Mouse (Mus musculus) embryonic facial prominence, embryonic 14.5 days (tissue): ENCODE measurements around the gene Tctn1. TPM values are rescaled to one million over a fixed set of nuclear protein-coding genes. Genes with fewer than 3 reads are reported as not detected.

Experiments
- ATAC-seq: fragments of 200-750 bp; cut with Nextera tagmentation; 2 replicates; pipeline ENCODE4 v1.8.0; 2017; ENCODE audit warnings: low read depth, moderate number of reproducible peaks, moderate TSS enrichment
- DNase-seq: peaks from one replicate; pipeline ENCODE4 v3.0.0-alpha.2; 2015; ENCODE audit warnings: low spot score
- H3K27ac ChIP-seq: fragments of 300-500 bp; sonication (generic); replicated peaks from 2 replicates; pipeline ENCODE4 v1.5.1; 2014; ENCODE audit warnings: low read depth, mild to moderate bottlenecking, low read length, moderate library complexity
- H3K27me3 ChIP-seq: fragments of 300-500 bp; sonication (generic); replicated peaks from 2 replicates; pipeline ENCODE4 v1.6.1; 2014; ENCODE audit warnings: low read length; ENCODE audit not compliant: control insufficient read depth, insufficient read depth
- H3K36me3 ChIP-seq: fragments of 300-500 bp; sonication (generic); 2 replicates; pipeline ENCODE4 v1.6.1; 2014; ENCODE audit warnings: low read length, mixed read lengths; ENCODE audit not compliant: control insufficient read depth, insufficient read depth
- H3K4me1 ChIP-seq: fragments of 300-500 bp; sonication (generic); 2 replicates; pipeline ENCODE4 v1.6.1; 2014; ENCODE audit warnings: antibody characterized with exemption, low read length; ENCODE audit not compliant: control insufficient read depth, insufficient read depth
- H3K4me2 ChIP-seq: fragments of 300-500 bp; sonication (generic); 2 replicates; pipeline ENCODE4 v1.6.1; 2014; ENCODE audit warnings: low read depth, mild to moderate bottlenecking, low read length, moderate library complexity, mixed read lengths
- H3K4me3 ChIP-seq: fragments of 300-500 bp; sonication (generic); 2 replicates; pipeline ENCODE4 v1.5.1; 2014; ENCODE audit warnings: low read depth, mild to moderate bottlenecking, low read length
- H3K9ac ChIP-seq: fragments of 300-500 bp; sonication (generic); 2 replicates; pipeline ENCODE4 v1.6.1; 2014; ENCODE audit warnings: low read depth, mild to moderate bottlenecking, low read length, moderate library complexity, mixed read lengths
- H3K9me3 ChIP-seq: fragments of 300-500 bp; sonication (generic); 2 replicates; pipeline ENCODE4 v1.6.1; 2016; ENCODE audit warnings: low read length; ENCODE audit not compliant: control insufficient read depth
- WGBS: fragments of 180-500 bp; shearing (Covaris S2); extraction: QIAGEN DNeasy Blood & Tissue Kit; methylation state at CpG from one replicate; pipeline ENCODE4 v1.1.7; 2014; 5-methylcytosine and 5-hydroxymethylcytosine counted together
- polyA plus RNA-seq: library from polyadenylated mRNA; unstranded; fragments of >200 nt; fragmentation: Nextera tagmentation; extraction: Ambion mirVana; gene quantifications from 2 replicates; pipeline ENCODE4 v1.2.1, GENCODE M21; 2014

The Tctn1 gene
- polyA plus RNA-seq, 1 experiment from 2014 or later: 5.1 TPM

DNA sequence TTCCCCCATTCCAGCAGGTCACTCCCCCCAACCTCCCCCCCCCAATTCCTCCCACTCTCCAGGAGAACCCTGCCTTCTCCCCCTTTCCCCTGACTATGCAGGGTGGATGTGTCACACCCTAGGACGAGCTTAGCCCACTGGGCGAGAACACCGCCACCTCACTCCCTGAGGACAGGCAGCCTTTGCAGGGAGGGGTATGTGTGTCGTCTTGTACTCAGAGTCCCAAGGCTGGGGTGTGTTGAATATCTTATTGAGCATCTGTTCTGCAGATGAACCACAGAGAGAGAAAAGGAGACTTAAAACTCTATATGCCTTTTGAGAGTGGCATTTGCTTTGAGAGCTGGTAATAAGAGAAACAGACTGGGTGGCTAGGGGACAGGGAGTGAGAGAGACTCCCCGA, 27.1 kb downstream of the Tctn1 start:
- Histone ChIP-seq H3K27ac (peak overlapping the region; percentile 54; the same call in 1 of the 2 replicates), H3K4me3 (no peak overlapping the region), H3K9ac (no peak overlapping the region), H3K36me3 (peaks cover 19% of the 10 kb centered on the region), H3K27me3 (no peaks in the 10 kb centered on the region), H3K9me3 (no peaks in the 10 kb centered on the region), H3K4me2 (no peak overlapping the region), H3K4me1 (peaks cover 18% of the 10 kb centered on the region)
- ATAC-seq (no peak), DNase-seq (peak; percentile 17)
- 62% methylated on average over 5 of the region's 5 CpGs for WGBS

DNA sequence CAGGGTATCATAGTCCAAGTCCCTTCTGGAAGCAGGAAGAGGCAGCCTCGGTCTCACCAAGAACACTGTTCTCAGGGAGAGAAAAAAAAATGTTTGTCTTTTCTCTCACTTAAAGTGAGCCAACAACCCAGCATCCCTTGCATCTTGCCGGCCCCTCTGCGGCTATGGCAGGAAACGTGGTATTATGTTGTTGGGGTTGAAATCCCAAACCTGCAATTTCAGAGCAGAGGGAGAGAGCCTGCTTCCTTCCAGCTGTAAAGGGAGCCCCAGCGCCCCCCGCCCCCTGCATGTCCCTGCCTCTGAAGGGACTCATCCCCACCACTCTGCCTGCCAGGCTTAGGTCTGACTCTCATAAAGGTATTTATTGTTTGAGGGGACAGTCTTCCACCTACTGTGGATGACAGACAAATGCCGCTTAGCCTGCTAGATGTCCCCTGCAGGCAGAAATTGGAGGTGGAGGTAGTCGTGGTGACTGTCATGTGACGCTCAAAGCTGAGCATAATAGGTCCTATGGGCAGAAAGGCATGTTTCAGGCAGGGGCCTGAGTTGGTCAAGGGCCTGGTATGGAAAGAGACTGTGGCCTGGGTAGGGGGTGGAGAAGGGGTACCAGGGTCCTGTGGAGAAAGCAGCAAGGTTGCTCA, 28.9 kb downstream of the Tctn1 start:
- H3K27me3 ChIP-seq: no peaks in the 10 kb centered on the region
- H3K4me2 ChIP-seq: peak overlapping the region; percentile 31; the same call in 1 of the 2 replicates
- peak; percentile 82 for DNase-seq
- no peak overlapping the region for H3K4me3 ChIP-seq
- H3K27ac ChIP-seq: peak overlapping the region; percentile 68
- no peaks in the 10 kb centered on the region for H3K9me3 ChIP-seq
- peaks cover 18% of the 10 kb centered on the region for H3K4me1 ChIP-seq
- H3K36me3 ChIP-seq: peaks cover 6% of the 10 kb centered on the region; the same call in 1 of the 2 replicates
- ATAC-seq: peak; percentile 66
- H3K9ac ChIP-seq: peak overlapping the region; percentile 52
- WGBS: 29% methylated on average over 9 of the region's 9 CpGs

DNA sequence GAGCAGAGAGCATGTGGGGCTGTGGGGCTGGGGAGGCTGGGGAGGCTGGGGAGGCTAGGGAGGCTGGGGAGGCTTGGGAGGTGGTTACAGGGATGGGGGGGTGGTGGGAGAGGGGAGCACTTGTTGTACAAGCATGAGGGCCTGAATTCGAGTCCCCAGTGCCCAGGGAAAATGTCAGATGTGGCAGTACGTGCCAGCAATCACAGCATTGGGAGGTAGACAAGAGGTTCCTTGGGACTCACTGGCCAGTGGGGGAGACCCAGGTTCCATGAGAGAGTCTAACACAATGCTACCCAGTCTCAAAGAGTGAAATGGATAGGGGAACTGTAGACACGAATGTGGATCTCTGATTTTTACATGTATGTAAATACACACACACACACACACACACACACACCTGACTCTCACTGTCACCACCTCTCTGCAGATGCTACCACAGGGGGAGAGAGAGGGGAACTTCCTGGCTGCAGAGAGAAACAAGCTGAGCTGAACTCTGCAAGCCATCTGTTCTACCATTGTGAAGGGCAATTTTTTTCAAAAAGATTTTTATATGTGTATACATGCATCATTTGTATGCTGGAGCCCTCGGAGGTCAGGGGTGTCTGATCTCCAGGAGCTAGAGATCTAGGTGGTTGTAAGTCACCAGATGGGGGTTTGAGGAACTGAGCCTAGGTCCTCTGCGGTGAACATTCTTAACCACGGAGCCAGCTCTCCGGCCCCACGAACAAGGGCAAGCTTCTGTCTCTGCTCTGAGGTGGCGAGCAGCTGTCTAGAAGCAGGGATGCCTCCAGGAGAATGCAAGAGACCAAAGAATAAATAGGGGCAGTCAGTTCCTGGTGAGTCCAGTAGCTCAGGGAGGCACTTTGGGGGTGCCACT, 29.7 kb downstream of the Tctn1 start:
- peak overlapping the region; percentile 31; the same call in 1 of the 2 replicates for H3K4me2 ChIP-seq

DNA sequence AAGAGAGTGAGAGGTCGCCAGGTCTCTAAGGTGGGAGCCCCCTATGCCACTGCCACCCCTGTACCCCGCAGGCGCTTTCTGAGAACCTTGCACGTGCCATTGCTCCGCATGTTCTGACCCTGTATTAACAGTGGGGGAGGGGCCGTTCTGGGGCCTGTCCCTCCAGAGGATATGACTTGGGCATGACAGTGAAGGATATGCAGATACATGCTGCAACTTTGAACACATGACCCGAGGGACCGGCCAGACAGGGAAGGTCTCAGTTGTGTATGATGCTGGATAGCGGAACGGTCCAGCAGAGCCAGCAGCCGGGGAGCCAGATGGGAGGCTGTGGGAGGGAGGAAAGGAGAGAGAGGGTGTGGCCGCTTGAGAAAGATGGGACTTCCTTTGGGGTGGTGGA, 30.6 kb downstream of the Tctn1 start:
- ATAC-seq: no peak
- no peaks in the 10 kb centered on the region for H3K36me3 ChIP-seq
- H3K27ac ChIP-seq: no peak overlapping the region
- no peak overlapping the region for H3K9ac ChIP-seq
- 83% methylated on average over 12 of the region's 12 CpGs for whole genome bisulfite sequencing
- no peaks in the 10 kb centered on the region for H3K27me3 ChIP-seq
- no peak overlapping the region for H3K4me2 ChIP-seq
- no peak for DNase-seq
- no peak overlapping the region for H3K4me3 ChIP-seq
- no peaks in the 10 kb centered on the region for H3K9me3 ChIP-seq
- H3K4me1 ChIP-seq: peaks cover 18% of the 10 kb centered on the region

More for the DNA sequence above, 29.7 kb downstream of the Tctn1 start:
- no peak for DNase-seq
- no peak; the same call in 1 of the 2 replicates for ATAC-seq
- Histone ChIP-seq H3K4me1 (peaks cover 18% of the 10 kb centered on the region), H3K36me3 (no peaks in the 10 kb centered on the region), H3K4me3 (no peak overlapping the region), H3K27me3 (no peaks in the 10 kb centered on the region), H3K9ac (peak overlapping the region; percentile 52), H3K27ac (peak overlapping the region; percentile 68), H3K9me3 (no peaks in the 10 kb centered on the region)
- WGBS: 61% methylated on average over 9 of the region's 9 CpGs

DNA sequence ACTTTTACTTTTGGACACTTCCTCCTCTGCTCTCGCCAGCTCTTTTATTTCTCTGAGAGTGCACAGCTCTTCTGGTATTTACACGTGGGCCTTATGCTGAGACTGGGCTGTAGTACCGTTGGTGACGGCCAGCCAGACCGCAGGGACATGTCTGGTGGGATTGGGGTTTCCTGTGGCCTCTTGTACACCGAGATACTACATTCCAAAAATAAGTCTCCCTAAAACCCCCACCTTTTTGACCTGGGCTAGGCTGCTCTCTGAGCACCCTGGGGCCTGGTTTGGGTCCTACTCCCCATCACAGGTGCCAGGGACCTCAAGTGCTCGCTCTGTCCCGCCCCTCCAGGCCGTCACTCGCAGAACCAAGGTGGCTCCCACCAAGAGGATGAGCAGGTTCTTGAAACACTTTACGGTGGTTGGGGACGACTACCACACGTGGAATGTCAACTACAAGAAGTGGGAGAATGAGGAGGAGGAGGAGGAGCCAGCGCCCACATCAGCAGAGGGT, 31.1 kb downstream of the Tctn1 start:
- Histone ChIP-seq H3K4me3 (no peak overlapping the region), H3K9me3 (peaks cover 1% of the 10 kb centered on the region; the same call in 1 of the 2 replicates), H3K27me3 (no peaks in the 10 kb centered on the region), H3K36me3 (no peaks in the 10 kb centered on the region), H3K27ac (no peak overlapping the region), H3K9ac (no peak overlapping the region), H3K4me1 (peaks cover 18% of the 10 kb centered on the region), H3K4me2 (no peak overlapping the region)
- DNase-seq (no peak), ATAC-seq (no peak)
- 80% methylated on average over 13 of the region's 14 CpGs for WGBS

DNA sequence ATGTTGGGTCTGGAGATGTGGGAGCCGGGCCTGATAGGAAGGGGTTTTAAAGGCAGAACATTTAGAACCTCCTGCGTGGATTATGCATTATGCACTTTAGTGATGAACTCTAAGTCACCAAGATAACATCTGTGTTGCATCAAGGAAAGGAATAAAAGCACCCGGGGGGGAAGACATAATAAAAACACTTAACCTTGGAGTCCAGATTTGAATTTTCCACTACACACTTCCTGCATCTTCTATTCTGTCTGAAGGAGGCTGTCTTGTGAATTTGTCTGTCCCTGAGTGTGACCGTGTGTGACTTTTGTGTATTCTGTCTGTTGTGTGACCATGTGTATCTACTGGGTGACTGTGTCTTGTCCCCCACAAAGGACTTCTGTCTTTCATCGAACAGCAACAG, 32.3 kb downstream of the Tctn1 start:
- H3K4me1 ChIP-seq: peaks cover 18% of the 10 kb centered on the region
- no peaks in the 10 kb centered on the region; the same call in 1 of the 2 replicates for H3K36me3 ChIP-seq
- no peak overlapping the region for H3K4me3 ChIP-seq
- peak; percentile 32 for DNase-seq
- no peak overlapping the region; the same call in 1 of the 2 replicates for H3K27ac ChIP-seq
- no peak overlapping the region for H3K4me2 ChIP-seq
- no peak overlapping the region for H3K9ac ChIP-seq
- no peak for ATAC-seq
- H3K9me3 ChIP-seq: peaks cover 8% of the 10 kb centered on the region; the same call in 1 of the 2 replicates
- H3K27me3 ChIP-seq: no peaks in the 10 kb centered on the region
- 56% methylated on average over 5 of the region's 5 CpGs for whole genome bisulfite sequencing

DNA sequence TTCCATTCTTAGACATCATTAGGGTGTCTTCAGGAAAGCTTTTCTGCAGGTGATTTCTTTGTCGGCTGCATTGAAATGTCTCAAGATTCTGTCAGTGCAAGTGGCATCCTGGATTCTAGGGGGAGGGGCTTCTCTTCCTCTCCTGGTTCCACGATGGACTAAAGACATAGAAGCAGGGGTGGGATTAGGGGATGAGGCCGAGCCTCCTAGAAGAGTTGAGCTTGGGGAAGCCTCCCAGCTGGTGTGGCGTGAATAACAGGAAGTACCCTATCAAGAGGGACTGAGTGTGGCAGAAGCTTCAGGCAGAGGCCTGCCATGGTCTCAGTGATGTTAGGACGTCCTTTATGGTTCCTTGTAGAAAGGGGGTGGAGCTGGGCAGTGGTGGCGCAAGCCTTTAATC, 32.8 kb downstream of the Tctn1 start:
- H3K4me1 ChIP-seq: peaks cover 18% of the 10 kb centered on the region
- DNase-seq: no peak
- WGBS: 69% methylated on average over 6 of the region's 6 CpGs
- H3K9ac ChIP-seq: no peak overlapping the region
- no peaks in the 10 kb centered on the region; the same call in 1 of the 2 replicates for H3K36me3 ChIP-seq
- H3K27me3 ChIP-seq: no peaks in the 10 kb centered on the region
- no peak overlapping the region for H3K4me2 ChIP-seq
- no peak overlapping the region for H3K4me3 ChIP-seq
- no peak for ATAC-seq
- peaks cover 8% of the 10 kb centered on the region; the same call in 1 of the 2 replicates for H3K9me3 ChIP-seq
- no peak overlapping the region for H3K27ac ChIP-seq

DNA sequence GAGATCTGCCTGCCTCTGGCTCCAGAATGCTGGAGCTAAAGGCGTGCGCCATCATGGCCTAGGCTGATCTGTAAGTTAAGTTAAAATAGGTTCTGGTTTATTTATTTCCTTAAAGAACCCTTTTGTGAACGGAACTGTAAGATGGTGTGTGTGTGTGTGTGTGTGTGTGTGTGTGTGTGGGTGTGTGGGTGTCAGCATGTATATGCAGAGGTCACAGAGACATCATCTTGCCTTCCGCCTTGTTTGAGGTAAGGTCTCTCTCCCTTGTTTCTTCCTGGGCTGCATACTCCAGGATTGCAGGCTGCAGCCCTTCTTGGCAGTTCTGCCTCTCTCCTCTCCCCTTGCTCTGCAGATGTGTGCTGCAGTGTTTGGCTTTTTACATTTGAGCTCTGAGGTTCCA, 33.4 kb downstream of the Tctn1 start:
- no peaks in the 10 kb centered on the region for H3K27me3 ChIP-seq
- H3K36me3 ChIP-seq: no peaks in the 10 kb centered on the region; the same call in 1 of the 2 replicates
- no peak overlapping the region for H3K4me2 ChIP-seq
- no peak overlapping the region for H3K9ac ChIP-seq
- peaks cover 16% of the 10 kb centered on the region for H3K4me1 ChIP-seq
- no peak overlapping the region for H3K27ac ChIP-seq
- DNase-seq (no peak), ATAC-seq (no peak)
- no peak overlapping the region for H3K4me3 ChIP-seq
- 87% methylated on average over 4 of the region's 4 CpGs for WGBS
- H3K9me3 ChIP-seq: peaks cover 8% of the 10 kb centered on the region; the same call in 1 of the 2 replicates
